Mouse (Mus musculus) 3T3-L1 (cell line): ENCODE measurements around the gene Iffo2.
A peak's percentile ranks its signal among the peaks of the same experiment; 100 is the strongest.

Source experiments
- DNase-seq: peaks from one replicate; pipeline ENCODE4 v3.0.0-alpha.2; 2015; ENCODE audit warnings: low read depth, low spot score

The Iffo2 gene

GRCm38 (mm10) chr4:139605216-139605615, 74.9 kb downstream of the Iffo2 start:
- DNase-seq: no peak

GRCm38 (mm10) chr4:139606732-139607131, 76.4 kb downstream of the Iffo2 start:
- DNase-seq: no peak

DNA sequence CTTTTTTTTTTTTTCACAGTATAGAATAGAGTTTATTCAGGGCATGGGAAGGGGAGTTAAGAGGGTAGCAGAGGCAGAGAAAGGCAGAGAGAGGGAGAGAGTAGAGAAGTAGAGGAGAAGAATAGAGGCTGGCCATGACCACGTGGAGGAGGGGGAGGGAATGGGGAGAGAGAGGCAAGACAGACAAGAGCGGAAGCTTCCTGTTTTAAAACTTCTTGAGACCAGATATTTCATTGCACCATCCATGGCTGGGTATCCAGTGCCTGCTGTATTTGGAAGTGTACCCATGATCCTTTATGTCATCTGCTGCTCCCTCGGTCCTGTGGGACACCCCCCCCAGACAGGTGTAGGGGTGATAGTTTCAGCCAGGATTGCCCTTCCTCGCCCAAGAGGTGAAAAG, 78.6 kb downstream of the Iffo2 start:
- DNase-seq: no peak

DNA sequence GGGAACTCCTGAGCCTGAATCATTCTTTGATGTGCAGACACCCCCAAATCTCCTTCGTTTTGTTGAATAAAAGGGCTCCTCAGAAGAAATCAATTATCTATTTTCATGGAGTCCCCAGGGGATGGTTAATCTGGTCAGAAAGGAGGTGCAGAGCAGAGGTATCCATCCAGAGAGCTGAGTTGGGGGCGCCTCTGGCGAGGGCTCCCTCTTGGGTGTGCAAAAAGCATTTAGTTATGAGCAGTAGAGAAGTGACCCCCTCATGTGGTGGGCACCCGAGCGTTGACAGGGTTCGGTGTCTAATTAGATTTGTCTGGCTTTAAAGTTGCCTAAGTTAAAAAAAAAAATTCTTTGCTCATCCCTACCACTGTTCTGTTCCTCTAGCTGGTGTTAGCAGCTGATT, 80.6 kb downstream of the Iffo2 start:
- DNase-seq: no peak

- DNase-seq: peak; percentile 86
Observed at GRCm38 (mm10) chr4:139611542-139611953, 81.2 kb downstream of the Iffo2 start.

GRCm38 (mm10) chr4:139614524-139615260, 84.3 kb downstream of the Iffo2 start:
- DNase-seq: no peak

- DNase-seq: no peak
Observed at GRCm38 (mm10) chr4:139616276-139617000, 86.1 kb downstream of the Iffo2 start.

DNA sequence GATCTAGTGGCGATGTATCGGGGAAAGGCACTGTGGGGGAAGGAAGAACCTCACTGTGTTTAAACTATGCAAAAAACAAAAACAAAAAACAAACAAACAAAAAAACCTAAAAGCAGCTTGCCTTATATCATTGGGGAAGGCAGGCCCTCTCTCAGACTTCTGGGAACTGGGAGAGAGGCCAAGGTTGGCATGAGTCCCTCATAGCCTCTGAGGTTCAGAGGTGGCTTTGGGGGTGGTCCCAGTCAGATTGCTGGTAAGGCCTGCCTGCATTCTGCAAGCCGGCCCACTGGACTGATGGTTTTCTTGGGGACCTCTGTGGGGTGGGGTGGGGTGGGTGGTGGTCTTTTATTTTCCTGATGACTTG, 86.6 kb downstream of the Iffo2 start:
- DNase-seq: no peak

- DNase-seq: no peak
Observed at GRCm38 (mm10) chr4:139619765-139620164, 89.4 kb downstream of the Iffo2 start.

GRCm38 (mm10) chr4:139622373-139623282, 92.3 kb downstream of the Iffo2 start, which contains the start of gene Aldh4a1:
Gene Aldh4a1, plus strand, starts transcription at chr4:139622866.
- DNase-seq: peak; percentile 97

DNA sequence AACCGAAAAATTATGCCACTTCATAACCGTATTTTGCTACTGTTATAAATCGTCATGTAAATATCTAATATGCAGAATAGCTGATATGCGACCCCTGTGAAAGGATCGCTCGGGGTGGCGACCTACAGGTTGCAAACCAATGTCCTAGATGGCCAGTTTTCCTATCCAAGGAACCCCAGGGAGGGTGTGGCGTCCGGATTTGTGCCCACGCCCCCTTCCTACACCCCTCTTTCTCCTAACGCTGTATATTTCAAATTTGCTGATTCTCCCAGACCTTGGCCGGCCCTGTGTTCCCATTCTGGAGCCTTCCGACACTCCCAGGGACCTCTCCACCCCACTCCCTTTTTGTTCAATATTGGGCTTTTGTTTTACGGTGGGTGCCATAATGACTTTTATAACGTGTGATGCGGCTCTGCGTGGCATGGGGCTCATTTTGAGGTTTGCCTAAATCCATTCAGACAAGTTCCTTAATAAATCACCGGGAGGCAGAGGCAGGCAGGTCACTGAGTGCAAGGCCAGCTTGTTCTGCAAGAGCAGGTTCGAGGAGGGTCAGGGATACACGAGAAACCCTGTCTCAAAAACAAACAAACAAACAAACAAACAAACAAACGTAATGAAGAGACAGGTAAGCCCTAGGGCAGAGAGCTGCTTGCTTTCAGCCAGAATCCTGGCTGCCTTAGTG, 93.2 kb downstream of the Iffo2 start:
- no peak for DNase-seq

GRCm38 (mm10) chr4:139624116-139624489, 93.8 kb downstream of the Iffo2 start:
- no peak for DNase-seq

- no peak for DNase-seq
Observed at GRCm38 (mm10) chr4:139624706-139625105, 94.4 kb downstream of the Iffo2 start.

DNA sequence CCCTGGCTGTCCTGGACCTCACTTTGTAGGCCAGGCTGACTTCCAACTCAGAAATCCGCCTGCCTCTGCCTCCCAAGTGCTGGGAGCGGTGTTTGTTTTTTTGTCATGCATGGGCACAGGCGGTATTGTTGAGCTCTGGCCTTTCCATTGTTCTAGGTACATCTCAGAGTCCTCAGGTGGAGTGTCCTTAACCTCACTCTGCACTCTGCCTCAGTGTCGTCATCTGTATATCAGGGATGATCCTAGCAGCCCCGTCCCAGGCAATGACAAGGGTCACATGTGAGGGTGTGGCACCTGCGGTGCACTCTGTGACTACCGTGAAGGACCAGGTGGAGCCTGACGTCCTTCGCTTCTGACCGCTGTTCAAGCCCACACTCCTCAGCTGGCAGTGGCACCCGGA, 97.0 kb downstream of the Iffo2 start:
- no peak for DNase-seq

DNA sequence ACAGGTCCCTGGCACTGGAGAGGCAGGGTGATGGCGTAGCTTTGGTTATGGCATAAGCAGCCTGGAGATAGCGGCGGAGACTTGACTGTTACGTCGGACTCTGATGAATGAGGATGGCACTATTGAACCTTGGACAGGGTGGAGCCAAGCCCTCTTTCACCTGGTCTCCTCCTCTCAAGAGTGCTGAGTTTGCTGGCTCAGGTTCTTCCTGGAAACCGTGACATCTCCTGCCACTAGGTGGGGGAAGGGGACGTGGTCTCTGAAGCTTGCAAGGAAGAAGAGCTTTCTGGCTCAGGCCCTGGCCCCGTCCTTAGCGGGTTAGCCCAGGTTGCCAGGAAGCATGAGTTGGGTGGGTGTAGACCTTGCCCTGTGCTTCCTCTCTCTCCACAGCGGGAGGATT, 99.8 kb downstream of the Iffo2 start:
- no peak for DNase-seq

DNA sequence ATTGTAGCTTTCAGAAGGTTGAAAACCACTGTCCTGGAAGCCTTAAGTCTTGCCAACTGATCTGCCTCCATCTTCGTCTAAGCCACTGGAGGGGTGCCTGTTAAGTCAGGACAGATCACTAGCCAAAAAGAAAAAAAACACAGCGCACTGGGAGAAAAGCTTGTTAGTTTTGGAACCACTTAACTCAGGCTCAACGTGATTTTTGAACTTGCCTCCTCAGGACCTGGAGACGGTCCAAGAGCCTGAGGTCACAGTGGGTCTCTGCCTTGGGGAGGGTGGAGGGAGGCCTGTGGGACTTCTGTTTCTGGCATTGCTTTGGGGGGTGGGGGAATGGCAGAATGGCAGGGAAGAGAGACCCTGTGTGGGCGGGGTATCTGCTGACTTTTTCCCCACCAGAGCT, 100.8 kb downstream of the Iffo2 start:
- DNase-seq: no peak

DNA sequence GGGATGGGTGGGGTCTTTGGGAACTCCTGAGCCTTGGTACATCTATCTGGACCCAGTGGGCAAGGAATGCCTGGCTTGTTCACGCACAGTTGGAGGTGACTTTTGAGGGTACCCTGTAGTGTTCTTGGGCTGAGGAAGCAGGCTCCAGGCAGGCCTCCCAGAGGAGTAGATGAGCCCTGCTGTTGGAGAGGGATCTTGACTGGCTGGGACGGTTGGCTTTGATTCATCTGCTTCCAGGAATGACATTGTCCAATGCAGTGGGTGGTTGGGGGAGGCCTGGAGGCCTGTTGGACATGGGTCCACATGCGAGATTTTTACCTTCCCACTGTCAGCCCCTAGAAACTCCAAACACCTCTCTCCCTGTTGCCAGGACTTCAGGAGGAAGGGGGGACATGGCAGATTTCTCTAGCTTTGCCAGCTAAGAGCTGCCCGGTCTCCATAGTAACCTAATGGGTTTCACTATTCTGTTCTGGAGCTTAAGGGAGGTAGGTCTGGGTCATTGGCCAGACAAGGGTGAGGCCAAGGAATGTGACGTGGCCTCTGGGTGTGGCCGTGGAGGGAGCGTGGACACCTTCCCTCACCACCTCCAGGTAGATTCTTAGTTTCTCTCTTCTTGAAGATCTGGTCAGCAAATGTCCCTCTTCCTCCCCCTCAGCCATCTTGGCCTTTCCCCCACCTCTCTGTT, 101.4 kb downstream of the Iffo2 start:
- DNase-seq: no peak

- no peak for DNase-seq
Observed at GRCm38 (mm10) chr4:139632254-139632580, 101.9 kb downstream of the Iffo2 start.

DNA sequence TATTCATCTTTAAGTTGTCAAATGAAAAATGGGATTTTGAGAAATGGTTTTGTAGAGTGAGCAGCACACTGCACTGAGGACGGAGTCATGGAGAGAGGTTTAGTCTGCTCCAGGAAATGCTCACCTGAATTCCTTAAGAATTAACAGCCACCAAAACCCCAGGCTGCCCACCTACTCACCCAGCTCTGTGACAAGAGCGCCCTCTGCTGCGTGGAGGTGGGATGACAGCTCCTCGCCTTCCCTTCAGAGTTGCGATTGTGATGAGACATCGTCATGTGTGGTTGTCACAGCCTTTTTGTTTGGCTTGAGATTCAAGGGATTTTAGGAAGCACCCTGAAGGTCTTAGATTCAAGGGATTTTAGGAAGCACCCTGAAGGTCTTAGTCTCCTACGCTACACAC, 106.0 kb downstream of the Iffo2 start:
- DNase-seq: peak; percentile 63

DNA sequence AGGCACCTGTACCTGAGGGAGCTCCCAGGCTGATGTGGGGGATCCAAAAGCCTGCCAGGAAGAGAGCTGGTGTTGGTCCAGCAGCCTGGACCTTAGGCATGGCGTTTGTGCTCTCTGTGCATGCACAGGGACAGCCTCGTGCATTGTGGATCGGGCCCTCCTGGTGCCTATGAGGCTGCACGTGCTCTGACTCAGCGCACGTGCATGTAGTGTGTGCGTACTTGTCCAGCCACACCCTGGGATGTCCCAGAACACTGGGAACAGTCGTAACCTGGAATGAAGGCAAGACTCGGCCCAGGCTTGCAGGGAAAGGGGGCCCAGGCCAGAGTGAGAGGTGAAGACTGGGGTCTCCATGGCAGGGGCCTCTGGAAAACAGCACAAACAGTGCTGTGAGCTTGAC, 107.5 kb downstream of the Iffo2 start:
- DNase-seq: peak; percentile 30

DNA sequence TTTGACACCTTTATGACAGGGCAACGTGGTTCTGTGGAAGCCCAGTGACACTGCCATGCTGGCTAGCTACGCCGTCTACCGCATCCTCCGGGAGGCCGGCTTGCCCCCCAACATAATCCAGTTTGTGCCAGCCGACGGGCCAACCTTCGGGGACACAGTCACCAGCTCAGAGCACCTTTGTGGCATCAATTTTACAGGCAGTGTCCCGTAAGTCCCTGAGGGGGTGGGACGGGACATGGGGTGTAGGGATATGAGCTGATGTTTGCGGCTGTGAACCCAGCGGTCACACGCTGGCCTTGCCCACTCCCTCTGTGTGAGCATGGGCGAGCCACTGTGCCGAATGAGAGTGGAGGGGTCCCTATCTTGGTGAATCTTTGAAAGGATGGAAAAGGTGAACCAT, 108.0 kb downstream of the Iffo2 start:
- DNase-seq: no peak
